Mouse (Mus musculus) CD4-positive, CD25-positive, alpha-beta regulatory T cell, adult 9 weeks (primary cell): ENCODE measurements around the gene Cd300c2. TPM values are rescaled to one million over a fixed set of nuclear protein-coding genes. Genes with fewer than 3 reads are reported as not detected.

Source experiments
- polyA plus RNA-seq: library from polyadenylated mRNA; unstranded; fragments of 100-300 nt; shearing (Covaris generic); gene quantifications from one replicate; pipeline ENCODE4 v1.2.1, GENCODE M21; 2017

Gene Cd300c2
- polyA plus RNA-seq, result 0.30 TPM

DNA sequence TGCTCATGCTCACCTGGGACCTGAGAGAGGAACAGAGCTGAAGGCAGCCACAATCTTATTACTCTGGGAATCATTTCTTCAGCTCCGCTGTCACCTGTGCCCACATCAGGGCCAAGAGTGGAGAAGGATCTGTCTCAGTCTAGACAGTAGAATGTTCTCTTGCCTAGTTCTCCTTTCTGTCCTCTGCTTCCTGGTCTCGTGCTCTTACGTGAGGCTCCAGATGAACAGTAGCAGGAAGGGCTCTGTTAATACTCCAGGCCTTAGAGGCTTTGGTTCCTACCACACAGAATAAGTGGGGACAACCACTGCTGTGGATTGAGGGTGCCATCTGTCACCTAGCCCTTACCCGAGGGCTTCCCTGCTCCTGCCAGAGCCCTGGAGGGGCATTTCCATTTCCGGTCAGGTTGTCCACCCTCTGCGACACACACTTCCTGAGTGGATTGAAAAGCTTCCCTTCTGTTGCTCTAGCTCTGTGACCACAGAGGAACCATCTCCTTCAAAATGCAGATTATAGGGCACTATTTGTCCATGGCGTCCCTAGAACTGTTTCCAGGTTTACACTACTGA, at the start of gene Cd300c2:
Gene Cd300c2 (minus strand): TSS at position 407 of the 567 bp plus-strand sequence.

DNA sequence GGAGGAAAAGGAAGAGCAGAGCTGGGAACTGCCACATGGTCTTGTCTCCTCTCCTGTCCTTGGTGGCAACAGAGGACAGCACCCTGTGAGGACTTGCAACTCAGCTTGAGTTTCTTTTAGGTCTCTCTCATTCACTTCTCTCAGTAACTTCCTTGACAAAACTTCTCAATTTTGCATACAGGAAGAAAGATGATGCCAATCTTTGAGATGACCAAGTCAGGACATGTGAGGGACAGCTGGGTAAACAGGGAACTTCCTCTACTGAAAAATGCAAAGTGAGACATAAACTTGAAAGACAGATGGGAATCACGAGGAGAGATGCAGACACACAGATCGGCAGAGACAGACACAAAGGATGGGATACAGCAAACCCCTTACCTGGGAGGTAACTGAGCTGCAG, 46.6 kb upstream of the Cd300c2 start, which contains the start of gene Cd300ld3:
Gene Cd300ld3 (minus strand): TSS at position 151 of the 400 bp plus-strand sequence.

DNA sequence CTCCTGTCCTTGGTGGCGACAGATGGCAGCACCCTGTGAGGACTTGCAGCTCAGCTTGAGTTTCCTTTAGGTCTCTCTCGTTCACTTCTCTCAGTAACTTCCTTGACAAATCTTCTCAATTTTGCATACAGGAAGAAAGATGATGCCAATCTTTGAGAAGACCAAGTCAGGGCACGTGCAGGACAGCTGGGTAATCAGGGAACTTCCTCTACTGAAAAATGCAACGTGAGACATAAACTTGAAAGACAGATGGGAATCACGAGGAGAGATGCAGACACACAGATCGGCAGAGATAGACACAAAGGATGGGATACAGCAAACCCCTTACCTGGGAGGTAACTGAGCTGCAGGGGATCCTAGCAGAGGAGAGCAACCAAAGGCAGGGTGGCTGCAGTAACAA, 36.0 kb upstream of the Cd300c2 start, which contains the start of gene Cd300ld5:
Gene Cd300ld5 (minus strand): TSS at position 101 of the 400 bp plus-strand sequence.

DNA sequence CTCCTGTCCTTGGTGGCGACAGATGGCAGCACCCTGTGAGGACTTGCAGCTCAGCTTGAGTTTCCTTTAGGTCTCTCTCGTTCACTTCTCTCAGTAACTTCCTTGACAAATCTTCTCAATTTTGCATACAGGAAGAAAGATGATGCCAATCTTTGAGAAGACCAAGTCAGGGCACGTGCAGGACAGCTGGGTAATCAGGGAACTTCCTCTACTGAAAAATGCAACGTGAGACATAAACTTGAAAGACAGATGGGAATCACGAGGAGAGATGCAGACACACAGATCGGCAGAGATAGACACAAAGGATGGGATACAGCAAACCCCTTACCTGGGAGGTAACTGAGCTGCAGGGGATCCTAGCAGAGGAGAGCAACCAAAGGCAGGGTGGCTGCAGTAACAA, 25.2 kb upstream of the Cd300c2 start, which contains the start of gene Cd300ld4:
Gene Cd300ld4 (minus strand): TSS at position 101 of the 400 bp plus-strand sequence.

DNA sequence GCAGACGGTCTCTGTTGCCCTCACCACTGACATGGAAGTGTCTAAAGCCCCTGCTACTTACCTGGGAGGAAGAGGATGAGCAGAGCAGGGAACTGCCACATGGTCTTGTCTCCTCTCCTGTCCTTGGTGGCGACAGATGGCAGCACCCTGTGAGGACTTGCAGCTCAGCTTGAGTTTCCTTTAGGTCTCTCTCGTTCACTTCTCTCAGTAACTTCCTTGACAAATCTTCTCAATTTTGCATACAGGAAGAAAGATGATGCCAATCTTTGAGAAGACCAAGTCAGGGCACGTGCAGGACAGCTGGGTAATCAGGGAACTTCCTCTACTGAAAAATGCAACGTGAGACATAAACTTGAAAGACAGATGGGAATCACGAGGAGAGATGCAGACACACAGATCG, 14.4 kb upstream of the Cd300c2 start, which contains the start of gene Cd300ld2:
Gene Cd300ld2 (minus strand): TSS at position 101 of the 400 bp plus-strand sequence.

DNA sequence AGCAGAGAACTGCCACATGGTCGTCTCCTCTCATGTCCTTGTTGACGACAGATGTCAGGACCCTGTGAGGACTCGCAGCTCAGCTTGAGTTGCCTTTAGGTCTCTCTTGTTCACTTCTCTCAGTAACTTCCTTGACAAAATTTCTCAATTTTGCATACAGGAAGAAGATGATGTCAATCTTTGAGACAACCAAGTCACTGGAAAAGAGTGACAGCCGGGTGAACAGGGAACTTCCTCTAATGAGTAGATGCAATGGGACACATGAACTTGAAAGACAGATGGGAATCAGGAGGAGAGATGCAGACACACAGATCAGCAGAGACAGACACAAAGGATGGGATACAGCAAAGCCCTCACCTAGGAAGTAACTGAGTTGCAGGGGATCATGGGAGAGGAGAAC, 11.9 kb downstream of the Cd300c2 start, which contains the start of gene Cd300ld:
Gene Cd300ld (minus strand): TSS at position 130 of the 400 bp plus-strand sequence.

DNA sequence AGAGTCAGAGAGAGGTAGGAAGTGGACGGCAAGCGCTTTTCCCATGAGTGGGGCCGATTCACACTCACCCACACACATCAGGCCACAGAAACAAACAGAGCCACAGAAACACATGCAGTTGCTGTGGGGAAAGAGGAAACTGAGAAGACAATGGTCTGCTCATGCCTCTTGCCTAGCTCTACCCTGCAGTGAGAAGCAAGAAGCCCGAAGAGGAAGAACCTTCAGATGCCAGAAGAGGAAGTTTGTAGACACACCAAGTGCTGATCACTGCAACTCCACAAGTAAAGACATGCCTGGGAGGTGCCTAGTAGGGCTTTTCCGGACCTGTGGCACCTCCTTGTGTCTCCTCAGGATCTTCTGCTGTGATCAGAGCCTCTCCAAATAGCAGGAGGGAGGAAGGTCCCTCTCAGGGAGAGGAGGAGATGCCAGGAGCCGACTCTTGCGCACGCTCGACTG, 32.9 kb downstream of the Cd300c2 start, which contains the start of gene Cd300c:
Gene Cd300c (minus strand): TSS at position 406 of the 456 bp plus-strand sequence.

Other genes with a start within 250 kb of the Cd300c2 start
- gene Kif19a, start 236.5 kb downstream of the Cd300c2 start, polyA plus RNA-seq, result 0.25 TPM
- gene Btbd17, start 205.9 kb downstream of the Cd300c2 start, polyA plus RNA-seq, result not detected
- not detected for gene Gpr142, start 203.0 kb downstream of the Cd300c2 start, polyA plus RNA-seq
- 0.21 TPM for gene Gprc5c, start 150.7 kb downstream of the Cd300c2 start, polyA plus RNA-seq
- gene Cd300a, start 111.8 kb downstream of the Cd300c2 start, polyA plus RNA-seq, result 0.41 TPM
- gene Cd300lb, start 67.5 kb downstream of the Cd300c2 start, polyA plus RNA-seq, result not detected
- not detected for gene Cd300c, start 32.7 kb downstream of the Cd300c2 start, polyA plus RNA-seq
- not detected for gene Cd300ld, start 12.0 kb downstream of the Cd300c2 start, polyA plus RNA-seq
- gene Cd300ld2, start 14.3 kb upstream of the Cd300c2 start, polyA plus RNA-seq, result not detected
- not detected for gene Cd300ld4, start 25.1 kb upstream of the Cd300c2 start, polyA plus RNA-seq
- gene Cd300ld5, start 35.9 kb upstream of the Cd300c2 start, polyA plus RNA-seq, result not detected
- not detected for gene Cd300ld3, start 46.5 kb upstream of the Cd300c2 start, polyA plus RNA-seq
- gene Cd300e, start 60.3 kb upstream of the Cd300c2 start, polyA plus RNA-seq, result not detected
- gene Rab37, start 89.6 kb upstream of the Cd300c2 start, polyA plus RNA-seq, result 238 TPM
- 0.58 TPM for gene Cd300lf, start 132.1 kb upstream of the Cd300c2 start, polyA plus RNA-seq
- gene Slc9a3r1, start 161.5 kb upstream of the Cd300c2 start, polyA plus RNA-seq, result 407 TPM
- gene Tmem104, start 185.6 kb upstream of the Cd300c2 start, polyA plus RNA-seq, result 16.5 TPM
- gene Nat9, start 186.0 kb upstream of the Cd300c2 start, polyA plus RNA-seq, result 14.4 TPM